Mouse (Mus musculus): ENCODE results near the gene Adamts8. TPM values are rescaled to one million over a fixed set of nuclear protein-coding genes. Genes with fewer than 3 reads are reported as not detected.

Adamts8 gene
- polyA plus RNA-seq, 1 experiment from 2014 or later, result 0.40 TPM

DNA sequence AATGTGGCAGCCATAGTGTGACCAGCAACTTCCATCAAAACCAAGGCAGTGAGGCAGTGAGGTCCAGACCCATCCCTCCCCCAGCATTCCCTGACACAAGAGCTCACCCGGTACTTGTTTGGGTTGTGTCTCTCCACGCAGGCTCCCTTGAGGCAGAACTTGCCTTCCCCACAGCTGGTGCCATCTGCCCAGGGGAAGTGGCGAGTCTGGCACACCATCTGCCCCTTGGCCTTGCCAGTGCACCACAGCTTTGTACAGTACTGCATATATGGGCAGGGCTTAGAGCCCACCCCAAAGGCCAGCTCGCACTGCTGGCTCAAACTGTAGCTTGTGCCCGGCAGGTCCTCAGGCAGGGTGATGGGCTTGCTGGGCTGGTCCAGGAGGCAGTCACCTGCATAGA is 31.9 kb upstream of the Adamts8 start:
- Histone ChIP-seq H3K4me1 (no peaks in the 10 kb centered on the region), H3K36me3 (ENCODE audit: poor library complexity, severe bottlenecking) (no peaks in the 10 kb centered on the region), H3K9me3 (replicated peaks) (no peaks in the 10 kb centered on the region), H3K27ac (no peak overlapping the region), H3K27me3 (no peaks in the 10 kb centered on the region), H3K4me2 (no peak overlapping the region), H3K4me3 (no peak overlapping the region), H3K9ac (no peak overlapping the region)
- ATAC-seq, result no peak
- WGBS, result 85% methylated on average over 5 of the region's 5 CpGs

DNA sequence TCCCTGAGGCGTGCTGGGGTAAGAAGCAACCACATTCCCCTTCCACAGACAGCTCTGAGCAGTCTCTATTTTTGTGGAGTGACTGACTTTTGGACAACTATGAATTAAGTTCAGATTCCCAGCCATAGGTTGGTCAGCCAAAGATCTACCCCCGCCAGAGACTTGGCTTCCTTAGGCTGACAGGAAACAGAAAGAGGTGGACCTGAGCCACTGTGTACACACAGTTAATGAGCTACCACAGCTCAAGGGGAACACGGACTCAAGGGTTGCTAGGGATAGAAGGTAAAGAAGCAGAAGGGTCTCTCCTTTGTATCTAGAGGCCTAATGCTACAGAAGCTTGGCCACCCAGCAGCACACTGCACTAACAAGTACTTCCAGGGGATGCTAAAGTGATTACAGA is 30.2 kb upstream of the Adamts8 start:
- 66% methylated on average over 3 of the region's 3 CpGs for WGBS

DNA sequence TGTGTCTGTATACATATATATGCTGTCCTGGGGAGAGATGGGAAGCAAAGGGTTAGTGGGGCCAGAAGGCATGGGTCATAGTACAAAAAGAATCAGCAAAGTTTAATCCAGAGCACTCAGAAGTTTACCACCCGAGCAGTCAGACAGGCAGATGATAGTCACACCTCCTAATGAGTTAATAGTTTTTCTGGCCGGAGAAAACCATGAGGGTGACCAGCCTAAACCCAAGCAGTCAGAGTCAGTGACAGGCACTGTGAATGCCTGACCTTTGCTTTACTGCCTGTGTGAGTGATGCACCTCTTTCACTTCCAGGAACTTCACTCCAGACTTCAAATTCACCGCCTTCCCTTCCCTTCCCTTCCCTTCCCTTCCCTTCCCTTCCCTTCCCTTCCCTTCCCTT is 28.9 kb upstream of the Adamts8 start:
- Histone ChIP-seq H3K4me1 (peaks cover 1% of the 10 kb centered on the region; the same call in 1 of the 2 replicates), H3K4me2 (no peak overlapping the region), H3K9me3 (replicated peaks) (no peaks in the 10 kb centered on the region), H3K27ac (no peak overlapping the region), H3K4me3 (no peak overlapping the region), H3K36me3 (ENCODE audit: poor library complexity, severe bottlenecking) (no peaks in the 10 kb centered on the region), H3K9ac (no peak overlapping the region), H3K27me3 (no peaks in the 10 kb centered on the region)
- no peak for ATAC-seq
- WGBS, result 76% methylated on average over 3 of the region's 3 CpGs

More for the DNA sequence above, 30.2 kb upstream of the Adamts8 start:
- Histone ChIP-seq H3K4me2 (no peak overlapping the region), H3K4me3 (no peak overlapping the region), H3K4me1 (no peaks in the 10 kb centered on the region), H3K36me3 (ENCODE audit: poor library complexity, severe bottlenecking) (no peaks in the 10 kb centered on the region), H3K27me3 (no peaks in the 10 kb centered on the region), H3K27ac (no peak overlapping the region), H3K9me3 (replicated peaks) (no peaks in the 10 kb centered on the region), H3K9ac (no peak overlapping the region)
- ATAC-seq, result no peak

DNA sequence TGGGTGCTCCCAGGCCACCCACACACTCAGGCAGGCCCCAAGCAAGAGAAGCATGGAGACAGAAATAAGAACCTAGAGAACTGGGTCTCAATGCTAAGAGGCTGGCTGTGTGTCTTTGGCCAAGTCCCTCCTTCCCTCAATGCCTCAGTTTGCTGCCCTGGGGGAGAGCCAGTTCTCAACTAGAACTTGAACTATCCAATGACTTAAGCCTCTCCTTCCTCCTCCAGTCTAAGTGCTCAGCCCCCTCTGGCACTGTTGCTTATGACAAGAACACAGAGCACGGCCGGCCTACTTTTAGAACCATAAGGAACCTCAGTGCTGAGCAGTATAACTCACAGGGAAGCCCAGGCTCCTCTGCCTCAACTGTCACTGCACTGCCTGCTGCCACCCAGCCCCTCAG is 28.1 kb upstream of the Adamts8 start:
- Histone ChIP-seq H3K36me3 (ENCODE audit: poor library complexity, severe bottlenecking) (no peaks in the 10 kb centered on the region), H3K27me3 (0 out of 2 replicates have a peak, but pooled peaks cover under 1% of the 10 kb centered on the region), H3K4me1 (peaks cover 5% of the 10 kb centered on the region; the same call in 1 of the 2 replicates), H3K9ac (no peak overlapping the region), H3K4me2 (no peak overlapping the region), H3K27ac (no peak overlapping the region), H3K4me3 (no peak overlapping the region), H3K9me3 (replicated peaks) (no peaks in the 10 kb centered on the region)
- 94% methylated on average over 2 of the region's 2 CpGs for WGBS
- ATAC-seq, result no peak

DNA sequence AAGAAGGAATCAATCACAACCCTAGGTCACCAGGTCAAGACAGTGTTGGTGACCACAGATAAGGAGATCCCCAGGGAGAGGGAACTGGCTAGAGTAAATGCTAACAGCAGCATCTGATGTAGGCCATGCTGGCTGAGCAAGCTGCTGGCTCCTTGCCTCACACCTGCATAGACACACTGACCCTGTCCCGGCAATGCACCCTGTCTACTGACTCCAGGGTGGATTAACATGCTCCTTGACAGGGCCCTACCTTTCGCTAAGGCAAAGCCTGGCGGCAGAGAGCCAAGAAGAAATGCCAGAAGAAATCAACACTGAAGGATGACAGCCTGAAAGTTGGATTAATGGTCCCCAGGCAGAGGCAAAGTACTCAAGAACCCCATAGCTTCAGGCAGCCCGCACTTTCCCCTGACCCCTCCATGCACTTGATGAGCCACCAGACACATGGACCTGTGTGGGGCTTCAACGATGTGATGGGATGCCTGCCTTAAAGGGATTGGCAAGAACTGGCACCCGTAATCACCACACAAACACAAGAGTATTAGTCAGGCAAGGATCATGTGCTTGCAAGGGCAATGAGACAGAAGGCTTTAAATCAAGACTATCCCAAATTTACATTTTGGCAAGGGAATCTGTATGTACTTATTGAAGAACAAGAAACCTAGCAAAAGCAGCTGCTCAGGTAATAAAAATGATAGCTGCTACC is 25.9 kb upstream of the Adamts8 start:
- Histone ChIP-seq H3K9me3 (replicated peaks) (no peaks in the 10 kb centered on the region), H3K27ac (no peak overlapping the region), H3K4me3 (no peak overlapping the region), H3K27me3 (peaks cover 21% of the 10 kb centered on the region), H3K9ac (no peak overlapping the region), H3K4me2 (no peak overlapping the region), H3K36me3 (ENCODE audit: poor library complexity, severe bottlenecking) (no peaks in the 10 kb centered on the region), H3K4me1 (peaks cover 7% of the 10 kb centered on the region)
- ATAC-seq, result no peak
- 91% methylated on average over 6 of the region's 6 CpGs for WGBS

DNA sequence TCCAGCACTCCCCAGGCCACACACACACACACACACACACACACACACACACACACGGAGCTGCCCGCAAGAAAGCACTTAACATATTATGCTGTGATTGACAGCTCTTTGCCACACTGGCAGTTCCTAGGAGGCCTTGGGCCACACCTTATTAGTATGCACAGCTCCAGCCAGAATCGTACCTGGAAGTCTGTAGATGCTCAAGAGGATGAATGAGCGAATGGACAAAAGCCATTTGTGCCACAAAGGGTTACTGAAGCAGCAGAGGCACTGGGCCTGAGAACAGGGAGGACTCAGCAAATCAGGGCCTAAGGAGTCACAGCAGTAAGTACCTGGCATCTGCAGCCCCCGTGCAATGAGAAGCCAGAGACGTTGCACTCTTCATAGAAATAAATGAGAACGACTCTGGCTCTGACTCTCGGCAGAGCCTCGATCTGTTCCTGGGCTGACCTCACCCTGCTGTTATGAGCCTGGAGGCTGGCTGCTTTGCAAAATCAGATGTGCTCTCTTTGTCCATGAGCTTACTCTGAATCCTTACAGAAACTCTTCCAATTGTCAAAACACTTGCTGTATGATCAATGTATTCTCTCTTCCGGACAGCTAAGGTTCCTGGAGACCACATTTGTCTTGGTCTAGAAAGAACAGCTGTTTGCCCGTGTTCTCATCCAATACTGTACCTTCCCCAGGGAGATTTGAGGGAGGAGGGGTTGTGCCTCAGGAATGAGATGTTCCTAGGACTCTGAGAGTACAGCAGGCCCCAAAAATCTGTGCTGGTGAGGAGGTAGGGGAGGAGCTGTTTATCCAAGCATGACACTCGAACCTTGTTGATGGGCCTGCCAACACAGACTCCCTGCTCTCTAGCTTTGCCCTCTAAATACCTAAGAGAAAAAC is 23.7 kb upstream of the Adamts8 start:
- Histone ChIP-seq H3K36me3 (ENCODE audit: poor library complexity, severe bottlenecking) (no peaks in the 10 kb centered on the region), H3K4me3 (no peak overlapping the region), H3K27ac (no peak overlapping the region), H3K27me3 (peaks cover 42% of the 10 kb centered on the region), H3K9ac (no peak overlapping the region), H3K4me2 (peak overlapping the region; percentile 7; the same call in 1 of the 2 replicates), H3K9me3 (replicated peaks) (no peaks in the 10 kb centered on the region), H3K4me1 (peaks cover 22% of the 10 kb centered on the region)
- no peak for ATAC-seq
- WGBS, result 55% methylated on average over 12 of the region's 12 CpGs

DNA sequence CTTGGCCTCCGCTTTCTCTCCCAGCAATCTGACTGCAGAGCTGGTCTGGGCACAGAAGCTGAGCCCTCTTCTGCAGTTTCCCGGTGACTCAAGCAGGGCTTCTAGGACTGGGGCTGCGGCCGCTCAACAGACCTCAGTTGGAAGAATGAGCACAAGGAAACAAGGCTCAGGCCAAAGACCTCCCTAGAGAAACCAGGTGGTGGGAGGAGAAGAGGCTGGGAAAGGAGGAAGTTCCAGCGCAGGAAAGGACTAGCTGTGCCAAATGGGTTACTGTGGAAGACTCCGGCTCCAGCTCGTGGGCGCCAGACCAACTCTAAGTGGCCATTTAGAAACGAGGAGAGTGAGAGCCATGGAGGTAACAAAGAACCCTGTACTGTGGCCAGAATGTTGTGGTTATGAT is 22.7 kb upstream of the Adamts8 start:
- Histone ChIP-seq H3K4me3 (no peak overlapping the region), H3K36me3 (ENCODE audit: poor library complexity, severe bottlenecking) (no peaks in the 10 kb centered on the region), H3K9ac (no peak overlapping the region), H3K27ac (no peak overlapping the region), H3K4me1 (peaks cover 22% of the 10 kb centered on the region), H3K9me3 (replicated peaks) (no peaks in the 10 kb centered on the region), H3K27me3 (peaks cover 42% of the 10 kb centered on the region), H3K4me2 (no peak overlapping the region)
- 87% methylated on average over 9 of the region's 9 CpGs for WGBS
- no peak for ATAC-seq

DNA sequence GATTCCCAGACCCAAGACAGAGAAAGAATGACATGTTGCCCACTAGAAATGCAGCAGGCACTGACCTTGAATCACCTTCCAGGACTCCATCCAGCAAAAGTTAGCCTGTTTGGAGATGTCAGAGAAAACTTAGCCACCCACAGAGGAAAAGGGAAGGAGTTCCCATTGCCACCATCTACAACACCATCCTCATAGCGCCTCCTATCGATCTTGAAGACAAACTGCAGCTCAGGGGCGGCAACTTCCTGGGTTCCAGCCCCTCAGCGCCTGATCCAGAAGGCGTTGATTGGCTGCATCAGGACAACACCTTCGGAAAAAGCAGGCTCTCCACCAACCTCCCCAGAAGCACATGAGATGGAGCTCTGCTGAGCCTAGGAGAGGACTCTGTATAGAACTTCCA is 21.6 kb upstream of the Adamts8 start:
- H3K4me3 ChIP-seq, result no peak overlapping the region
- no peak overlapping the region for H3K9ac ChIP-seq
- H3K9me3 ChIP-seq (replicated peaks), result no peaks in the 10 kb centered on the region
- no peaks in the 10 kb centered on the region for H3K36me3 ChIP-seq (ENCODE audit: poor library complexity, severe bottlenecking)
- H3K27me3 ChIP-seq, result peaks cover 42% of the 10 kb centered on the region
- no peak overlapping the region for H3K4me2 ChIP-seq
- 22% methylated on average over 6 of the region's 6 CpGs for WGBS
- no peak overlapping the region for H3K27ac ChIP-seq
- peaks cover 22% of the 10 kb centered on the region for H3K4me1 ChIP-seq
- ATAC-seq, result no peak

DNA sequence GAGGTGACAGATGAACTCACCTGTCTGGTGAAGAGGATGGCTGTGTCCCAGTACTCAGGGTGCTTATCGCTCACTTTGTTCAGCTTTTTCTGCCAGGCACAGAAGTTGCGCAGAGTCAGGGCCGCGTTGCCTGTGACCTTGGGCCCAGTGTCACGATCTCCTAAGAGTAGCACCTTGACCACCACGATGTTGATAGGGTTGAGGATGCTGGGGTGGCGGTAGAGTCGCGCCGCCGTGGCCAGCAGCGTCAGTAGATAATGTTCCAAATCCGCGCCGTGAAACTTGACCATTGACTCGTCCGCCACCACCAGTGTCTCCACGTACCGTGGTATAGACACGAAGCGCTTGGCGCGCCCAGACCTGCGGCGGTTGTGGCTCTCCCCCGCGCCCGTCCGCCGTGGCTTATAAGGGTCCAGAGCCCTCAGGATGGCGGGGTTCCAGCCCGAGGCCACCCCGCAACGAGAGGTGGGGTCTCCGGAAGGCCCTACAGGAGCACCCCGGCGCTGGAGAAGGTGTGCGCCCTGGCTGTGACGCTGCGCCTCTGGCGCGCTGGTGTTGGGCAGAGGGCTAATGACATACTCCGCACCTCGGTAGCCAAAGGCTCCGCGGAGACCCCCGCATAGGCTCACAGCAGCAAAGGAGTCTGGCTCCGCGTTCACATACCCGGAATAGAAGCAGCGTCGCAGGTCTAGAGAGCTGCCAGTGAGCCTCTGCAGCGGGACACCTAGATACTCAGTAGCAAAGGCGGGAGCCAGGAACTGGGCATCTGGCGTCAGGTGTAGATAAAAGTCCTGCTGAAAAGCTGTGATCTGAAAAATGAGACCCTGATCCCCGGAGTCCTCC is 20.9 kb upstream of the Adamts8 start:
- Histone ChIP-seq H3K4me2 (peak overlapping the region; percentile 92), H3K4me1 (peaks cover 22% of the 10 kb centered on the region), H3K9me3 (replicated peaks) (no peaks in the 10 kb centered on the region), H3K27ac (no peak overlapping the region), H3K36me3 (ENCODE audit: poor library complexity, severe bottlenecking) (no peaks in the 10 kb centered on the region), H3K27me3 (peaks cover 42% of the 10 kb centered on the region), H3K4me3 (peak overlapping the region; percentile 56), H3K9ac (peak overlapping the region; percentile 59)
- WGBS, result 5% methylated on average over 56 of the region's 56 CpGs
- ATAC-seq, result peak; percentile 57

DNA sequence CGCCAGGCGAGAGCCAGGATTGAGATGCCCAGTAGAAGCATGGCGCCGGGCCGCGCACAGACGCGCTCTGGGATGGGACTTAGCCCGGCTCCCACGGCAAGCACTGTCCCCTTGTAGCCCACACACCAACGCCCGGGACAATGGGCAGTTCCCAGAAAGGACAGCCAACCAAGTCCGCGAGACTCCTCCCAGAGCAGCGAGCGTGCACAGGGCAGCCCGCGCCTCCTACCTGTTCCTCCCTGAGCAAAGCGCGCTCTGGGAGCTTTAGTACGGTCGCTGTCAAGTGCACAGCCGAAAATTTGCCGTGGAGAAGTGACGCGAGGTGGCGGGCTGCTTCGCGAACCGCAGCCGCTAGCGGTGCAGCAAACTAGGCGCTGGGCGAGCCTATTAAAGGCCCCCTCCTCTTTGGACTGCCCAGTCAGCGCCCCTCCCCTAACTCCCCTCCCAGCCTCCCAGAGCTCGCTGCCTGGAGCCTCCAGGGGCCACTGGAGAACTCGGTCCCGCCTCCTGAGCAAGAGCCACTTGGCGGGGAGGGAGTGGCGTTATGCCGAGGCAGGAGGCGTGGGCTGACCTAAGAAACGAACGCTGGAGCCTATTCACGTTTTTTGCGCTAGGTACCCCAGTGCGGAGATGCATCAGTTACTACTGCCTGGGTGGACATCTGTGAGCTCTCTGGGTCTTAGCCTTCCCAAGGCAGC is 20.0 kb upstream of the Adamts8 start, which contains the start of gene Adamts15:
Gene Adamts15 (minus strand): TSS at position 256 of the 698 bp plus-strand sequence.
- H3K36me3 ChIP-seq (ENCODE audit: poor library complexity, severe bottlenecking), result no peaks in the 10 kb centered on the region
- H3K4me1 ChIP-seq, result peaks cover 22% of the 10 kb centered on the region
- ATAC-seq, result peak; percentile 80
- peaks cover 42% of the 10 kb centered on the region for H3K27me3 ChIP-seq
- WGBS, result under 1% methylated on average over 45 of the region's 47 CpGs
- H3K9ac ChIP-seq, result peak within 1 kb of the TSS; percentile 59
- peak within 1 kb of the TSS; percentile 92 for H3K4me2 ChIP-seq
- H3K4me3 ChIP-seq, result peak within 1 kb of the TSS; percentile 56
- H3K27ac ChIP-seq, result no peak within 1 kb of the TSS
- H3K9me3 ChIP-seq (replicated peaks), result no peaks in the 10 kb centered on the region

DNA sequence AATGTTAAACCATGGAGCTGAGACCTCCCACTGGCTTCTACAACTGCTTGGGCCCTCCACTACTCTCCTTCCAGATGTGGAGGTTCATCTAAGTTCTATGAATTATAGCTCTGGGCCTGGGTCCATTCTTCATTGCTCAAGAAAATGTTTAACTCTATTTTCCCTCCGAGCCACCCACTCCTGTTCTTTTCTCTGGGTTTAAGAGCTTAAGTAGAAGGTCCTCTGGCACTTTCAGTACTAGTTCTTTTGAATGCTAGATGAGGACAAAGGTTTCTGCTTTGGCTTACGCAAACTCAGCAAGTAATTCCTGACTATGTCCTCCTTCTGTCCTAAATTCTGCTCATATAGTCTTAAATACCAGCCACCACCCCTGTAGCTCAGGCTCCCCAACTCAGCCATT is 13.6 kb upstream of the Adamts8 start:
- H3K27ac ChIP-seq, result no peak overlapping the region
- H3K9ac ChIP-seq, result no peak overlapping the region
- H3K4me1 ChIP-seq, result no peaks in the 10 kb centered on the region
- H3K9me3 ChIP-seq (replicated peaks), result no peaks in the 10 kb centered on the region
- ATAC-seq, result no peak
- H3K36me3 ChIP-seq (ENCODE audit: poor library complexity, severe bottlenecking), result no peaks in the 10 kb centered on the region
- no peak overlapping the region for H3K4me3 ChIP-seq
- 87% methylated on average over 2 of the region's 2 CpGs for WGBS
- no peaks in the 10 kb centered on the region for H3K27me3 ChIP-seq
- H3K4me2 ChIP-seq, result no peak overlapping the region
